Mouse (Mus musculus) limb, embryonic 11.5 days (tissue): ENCODE measurements around the gene Fblim1. TPM values are rescaled to one million over a fixed set of nuclear protein-coding genes. Genes with fewer than 3 reads are reported as not detected.

Experiments used
- ATAC-seq: fragments of 200-750 bp; cut with Nextera tagmentation; 2 replicates; pipeline ENCODE4 v1.8.0; 2017; ENCODE audit warnings: low read depth; ENCODE audit not compliant: insufficient number of reproducible peaks, low FRiP score, low TSS enrichment
- DNase-seq: peaks from one replicate; pipeline ENCODE4 v3.0.0-alpha.2; 2015; ENCODE audit warnings: low spot score
- H3K27ac ChIP-seq: fragments of 300-500 bp; sonication (generic); replicated peaks from 2 replicates; pipeline ENCODE4 v1.5.1; 2014; ENCODE audit warnings: low read depth, mild to moderate bottlenecking, low read length
- H3K27me3 ChIP-seq: fragments of 300-500 bp; sonication (generic); 2 replicates; pipeline ENCODE4 v1.6.1; 2014; ENCODE audit warnings: mild to moderate bottlenecking, low read length, mixed read lengths; ENCODE audit not compliant: control insufficient read depth, insufficient read depth
- H3K36me3 ChIP-seq: fragments of 300-500 bp; sonication (generic); 2 replicates; pipeline ENCODE4 v1.6.1; 2014; ENCODE audit warnings: mild to moderate bottlenecking, low read length, moderate library complexity, mixed read lengths; ENCODE audit not compliant: control insufficient read depth, insufficient read depth
- H3K4me1 ChIP-seq: fragments of 300-500 bp; sonication (generic); 2 replicates; pipeline ENCODE4 v1.6.1; 2014; ENCODE audit warnings: low read length, mixed read lengths; ENCODE audit not compliant: control insufficient read depth, insufficient read depth
- H3K4me2 ChIP-seq: fragments of 300-500 bp; sonication (generic); 2 replicates; pipeline ENCODE4 v1.6.1; 2014; ENCODE audit warnings: low read depth, mild to moderate bottlenecking, moderate library complexity; ENCODE audit not compliant: severe bottlenecking
- H3K4me3 ChIP-seq: fragments of 300-500 bp; sonication (generic); 2 replicates; pipeline ENCODE4 v1.5.1; 2014; ENCODE audit warnings: low read depth, low read length
- H3K9ac ChIP-seq: fragments of 300-500 bp; sonication (generic); 2 replicates; pipeline ENCODE4 v1.6.1; 2014; ENCODE audit warnings: mild to moderate bottlenecking, low read length
- H3K9me3 ChIP-seq: fragments of 300-500 bp; sonication (generic); 2 replicates; pipeline ENCODE4 v1.6.1; 2016; ENCODE audit warnings: low read length; ENCODE audit not compliant: control insufficient read depth
- WGBS: fragments of 180-500 bp; shearing (Covaris S2); extraction: QIAGEN DNeasy Blood & Tissue Kit; methylation state at CpG from one replicate; pipeline ENCODE4 v1.1.7; 2014; 5-methylcytosine and 5-hydroxymethylcytosine counted together
- polyA plus RNA-seq: library from polyadenylated mRNA; unstranded; fragments of >200 nt; fragmentation: Nextera tagmentation; extraction: Ambion mirVana; gene quantifications from 2 replicates; pipeline ENCODE4 v1.2.1, GENCODE M21; 2014

Fblim1 gene
- polyA plus RNA-seq, 1 experiment from 2014 or later, result 67.2 TPM

DNA sequence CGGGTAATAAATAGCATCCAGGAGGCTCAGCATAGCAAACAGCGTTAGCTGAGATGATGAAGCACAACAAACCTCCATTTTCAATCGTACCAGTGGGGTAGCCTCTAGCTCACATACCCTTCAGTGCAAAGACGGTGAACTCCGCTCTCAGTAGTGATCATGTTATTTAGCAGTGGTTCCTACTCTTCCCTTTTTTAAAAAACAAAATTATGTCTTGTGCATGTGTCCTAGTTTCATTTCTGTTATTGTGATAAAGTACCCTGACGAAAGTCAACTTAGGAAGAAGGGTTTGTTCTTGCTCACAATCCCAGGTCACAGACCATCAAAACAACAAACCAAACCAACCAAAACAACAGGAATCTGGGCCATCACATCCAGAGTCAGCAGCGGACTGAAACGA lies 40.1 kb upstream of the Fblim1 start:
- DNase-seq, result no peak
- peaks cover 10% of the 10 kb centered on the region for H3K36me3 ChIP-seq
- no peak overlapping the region for H3K27ac ChIP-seq
- H3K27me3 ChIP-seq, result no peaks in the 10 kb centered on the region
- no peak overlapping the region for H3K9ac ChIP-seq
- no peak for ATAC-seq
- no peak overlapping the region for H3K4me2 ChIP-seq
- H3K4me1 ChIP-seq, result no peaks in the 10 kb centered on the region
- WGBS, result 93% methylated on average over 8 of the region's 8 CpGs
- H3K9me3 ChIP-seq, result no peaks in the 10 kb centered on the region
- no peak overlapping the region for H3K4me3 ChIP-seq

DNA sequence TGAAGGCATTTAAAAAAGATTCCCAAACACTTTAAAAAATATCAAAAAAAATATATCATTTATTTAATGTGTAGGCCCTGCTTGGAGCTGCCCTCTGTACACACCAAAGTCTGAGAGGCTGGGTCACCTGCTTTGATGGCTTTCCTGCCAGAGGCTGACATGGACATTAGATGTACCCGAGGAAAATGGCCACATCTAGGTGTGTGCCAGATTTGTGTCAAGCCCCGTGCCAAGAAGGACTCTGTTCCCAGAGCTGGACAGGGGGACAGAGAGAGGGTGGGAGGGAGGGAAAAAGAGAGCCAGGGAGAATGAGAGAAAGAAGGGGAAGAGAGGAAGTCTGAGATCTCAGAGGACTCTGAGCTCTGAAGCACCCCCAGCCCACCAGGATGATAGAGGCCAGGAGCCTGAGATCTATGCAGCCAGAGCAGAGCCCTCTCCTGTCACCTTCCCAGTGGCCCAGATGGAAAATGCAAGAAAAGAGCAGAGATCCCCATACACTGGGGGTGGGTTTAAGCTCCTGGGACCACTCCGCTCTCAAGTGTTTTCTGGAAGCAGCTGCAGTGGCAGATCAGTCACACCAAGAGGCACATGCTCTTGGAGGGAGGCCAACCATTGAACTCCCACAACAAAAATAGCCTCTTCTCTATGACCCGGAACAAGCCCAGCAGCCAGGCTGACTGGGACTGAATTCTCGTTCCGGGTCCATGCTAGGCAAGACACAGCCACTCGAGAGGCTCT lies 37.4 kb upstream of the Fblim1 start:
- Histone ChIP-seq H3K4me3 (no peak overlapping the region), H3K27ac (no peak overlapping the region), H3K27me3 (no peaks in the 10 kb centered on the region), H3K4me1 (no peaks in the 10 kb centered on the region), H3K9ac (no peak overlapping the region), H3K4me2 (no peak overlapping the region), H3K9me3 (no peaks in the 10 kb centered on the region), H3K36me3 (peaks cover 13% of the 10 kb centered on the region)
- ATAC-seq (no peak), DNase-seq (no peak)
- 90% methylated on average over 7 of the region's 7 CpGs for WGBS

DNA sequence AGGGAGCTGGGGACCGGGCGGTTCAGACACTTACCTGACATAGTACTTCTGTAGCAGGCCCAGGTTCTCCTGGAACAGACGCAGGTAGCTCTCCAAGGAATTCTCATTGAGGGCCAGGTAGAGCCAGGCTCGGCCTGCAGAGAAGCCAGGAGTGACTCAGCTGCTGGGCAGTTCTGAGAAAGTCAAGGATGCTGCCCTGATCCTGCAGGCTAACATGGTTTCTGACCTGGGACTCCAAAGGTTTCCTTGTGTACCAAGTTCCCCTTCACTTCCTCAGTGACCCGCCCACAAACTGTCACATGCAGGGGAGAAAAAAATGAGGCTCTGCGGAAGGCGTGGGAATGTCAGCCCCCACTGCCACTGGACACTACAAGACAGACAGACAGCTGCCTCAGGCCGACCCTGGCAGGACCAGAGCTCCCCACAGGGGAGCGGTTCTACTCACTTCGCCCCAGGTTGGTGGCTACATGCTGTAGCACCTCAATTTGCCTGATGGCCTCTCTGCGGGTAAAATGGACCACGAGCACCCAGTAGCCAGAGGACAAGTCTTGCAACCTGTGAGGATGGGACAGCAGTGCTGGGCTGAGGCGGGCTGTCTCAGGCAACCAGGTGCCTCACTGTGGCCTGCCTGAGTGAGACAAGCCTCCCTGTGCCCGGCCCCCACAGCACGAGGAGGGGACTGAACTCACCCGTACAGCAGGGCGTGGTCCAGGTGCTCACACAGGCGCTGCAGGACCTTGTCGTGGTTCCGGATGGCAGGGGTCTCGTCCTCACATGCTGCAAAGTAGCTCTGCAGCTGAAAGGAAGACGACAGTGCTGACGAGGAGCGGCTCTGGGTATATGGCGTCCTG lies 36.3 kb upstream of the Fblim1 start:
- peaks cover 13% of the 10 kb centered on the region for H3K36me3 ChIP-seq
- H3K4me3 ChIP-seq, result no peak overlapping the region
- H3K27me3 ChIP-seq, result no peaks in the 10 kb centered on the region
- H3K4me2 ChIP-seq, result no peak overlapping the region
- 91% methylated on average over 25 of the region's 25 CpGs for WGBS
- H3K4me1 ChIP-seq, result no peaks in the 10 kb centered on the region
- ATAC-seq, result no peak
- no peak overlapping the region for H3K27ac ChIP-seq
- no peaks in the 10 kb centered on the region for H3K9me3 ChIP-seq
- no peak overlapping the region for H3K9ac ChIP-seq
- no peak for DNase-seq

DNA sequence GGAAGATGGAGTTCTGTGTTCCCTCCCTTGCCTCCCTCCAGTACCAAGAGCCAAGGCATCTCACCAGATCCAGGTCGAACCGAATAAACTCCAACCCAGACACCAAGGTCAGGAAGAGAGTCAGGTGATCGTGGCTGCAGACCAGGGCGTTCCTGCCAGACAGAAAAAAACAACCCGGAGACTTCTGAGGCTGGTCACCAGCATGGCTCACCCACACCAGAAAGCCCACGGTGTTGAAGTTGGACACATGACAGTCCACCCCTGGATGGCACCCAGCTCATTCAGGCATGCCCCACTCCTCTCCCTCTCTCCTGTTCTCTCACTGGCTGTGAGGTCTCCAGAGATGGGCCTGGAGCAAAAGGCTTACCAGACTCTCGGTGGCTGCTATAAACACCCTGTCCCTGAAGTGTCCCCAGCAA lies 35.5 kb upstream of the Fblim1 start:
- 90% methylated on average over 7 of the region's 7 CpGs for WGBS
- Histone ChIP-seq H3K27me3 (no peaks in the 10 kb centered on the region), H3K9me3 (no peaks in the 10 kb centered on the region), H3K4me1 (no peaks in the 10 kb centered on the region), H3K27ac (no peak overlapping the region), H3K9ac (no peak overlapping the region), H3K4me3 (no peak overlapping the region), H3K36me3 (peaks cover 13% of the 10 kb centered on the region), H3K4me2 (no peak overlapping the region)
- ATAC-seq (no peak), DNase-seq (no peak)

- Histone ChIP-seq H3K4me3 (no peak overlapping the region), H3K9ac (no peak overlapping the region), H3K9me3 (no peaks in the 10 kb centered on the region), H3K4me1 (no peaks in the 10 kb centered on the region), H3K27ac (no peak overlapping the region), H3K4me2 (no peak overlapping the region), H3K27me3 (no peaks in the 10 kb centered on the region), H3K36me3 (peaks cover 13% of the 10 kb centered on the region)
- DNase-seq (no peak), ATAC-seq (no peak)
- 82% methylated on average over 11 of the region's 11 CpGs for WGBS
Observed at GRCm38 (mm10) chr4:141639474-141639873, 33.6 kb upstream of the Fblim1 start.

- Histone ChIP-seq H3K4me2 (no peak overlapping the region), H3K9ac (no peak overlapping the region), H3K9me3 (no peaks in the 10 kb centered on the region), H3K4me1 (no peaks in the 10 kb centered on the region), H3K36me3 (peaks cover 24% of the 10 kb centered on the region), H3K27me3 (no peaks in the 10 kb centered on the region), H3K27ac (no peak overlapping the region), H3K4me3 (no peak overlapping the region)
- no peak for ATAC-seq
- WGBS, result 92% methylated on average over 5 of the region's 5 CpGs
- DNase-seq, result no peak
Observed at GRCm38 (mm10) chr4:141636693-141637092, 30.8 kb upstream of the Fblim1 start.

DNA sequence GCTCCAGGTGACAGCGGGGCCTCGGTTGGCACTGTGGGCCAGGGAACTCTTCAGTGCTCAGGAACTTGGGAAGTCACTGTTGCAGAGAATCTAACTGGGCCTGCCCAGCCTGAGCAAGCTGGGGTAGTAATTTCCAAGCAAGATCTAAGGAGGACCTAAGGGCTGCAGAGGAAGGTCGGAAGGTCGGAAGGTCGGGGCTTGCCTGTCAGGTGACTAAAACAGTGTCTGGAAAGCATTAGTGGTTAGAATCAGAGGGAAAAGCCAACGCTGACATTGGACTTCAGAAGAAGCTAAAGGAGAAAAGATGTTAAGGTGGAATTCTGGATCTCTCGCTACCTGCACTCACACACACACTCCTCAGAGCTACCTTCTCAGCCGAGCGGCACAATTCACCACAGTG lies 30.1 kb upstream of the Fblim1 start:
- H3K9me3 ChIP-seq, result no peaks in the 10 kb centered on the region
- no peaks in the 10 kb centered on the region for H3K27me3 ChIP-seq
- H3K4me3 ChIP-seq, result no peak overlapping the region
- no peak overlapping the region for H3K4me2 ChIP-seq
- 52% methylated on average over 9 of the region's 9 CpGs for WGBS
- ATAC-seq, result no peak
- no peak overlapping the region for H3K9ac ChIP-seq
- peaks cover 27% of the 10 kb centered on the region for H3K36me3 ChIP-seq
- no peak for DNase-seq
- no peaks in the 10 kb centered on the region for H3K4me1 ChIP-seq
- H3K27ac ChIP-seq, result no peak overlapping the region

- DNase-seq (no peak), ATAC-seq (no peak)
- Histone ChIP-seq H3K36me3 (peaks cover 32% of the 10 kb centered on the region), H3K9ac (no peak overlapping the region), H3K4me2 (no peak overlapping the region), H3K27ac (no peak overlapping the region), H3K4me1 (no peaks in the 10 kb centered on the region), H3K27me3 (no peaks in the 10 kb centered on the region), H3K4me3 (no peak overlapping the region), H3K9me3 (no peaks in the 10 kb centered on the region)
- 92% methylated on average over 21 of the region's 21 CpGs for WGBS
Observed at GRCm38 (mm10) chr4:141632111-141632873, 26.4 kb upstream of the Fblim1 start.
